Mouse (Mus musculus) lung, postnatal 0 days (tissue): ENCODE results near the gene Cdhr1.

Experiments
- CTCF ChIP-seq: IDR thresholded peaks from 2 replicates; pipeline ENCODE4 v1.5.1; 2016; ENCODE audit warnings: antibody characterized with exemption, mild to moderate bottlenecking
- EP300 ChIP-seq: IDR thresholded peaks from 2 replicates; pipeline ENCODE4 v1.6.1; 2016; ENCODE audit warnings: antibody characterized with exemption, mild to moderate bottlenecking, control low read depth

DNA sequence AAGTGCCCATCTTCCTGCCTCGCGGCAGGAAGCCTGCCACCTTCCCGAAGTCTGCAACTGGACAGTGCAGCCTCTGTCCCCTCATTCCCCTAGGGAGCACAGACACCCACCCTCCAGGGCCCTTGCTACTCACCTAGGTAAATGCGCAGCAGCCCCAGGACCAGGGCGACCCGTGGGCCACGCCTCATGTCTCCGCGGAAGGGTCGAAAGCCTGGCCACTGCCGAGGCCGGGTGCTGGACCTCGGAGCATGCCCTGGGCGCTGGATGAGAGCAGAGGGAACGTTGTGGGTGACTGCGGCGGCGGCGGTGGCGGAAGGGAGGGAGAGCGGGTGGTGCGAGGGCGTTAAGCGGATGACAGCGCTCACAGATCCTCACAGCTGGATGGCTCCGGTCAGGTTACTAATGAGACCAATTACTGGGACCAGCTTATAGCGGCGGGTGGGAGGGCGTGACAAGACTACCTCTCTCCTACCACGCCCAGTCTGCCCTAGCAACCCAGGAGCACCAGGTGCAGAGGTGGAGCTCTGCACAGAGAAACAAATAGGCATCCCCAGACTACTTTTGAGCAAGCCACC is at the start of gene Cdhr1:
- TF ChIP-seq CTCF = no peak
- TF ChIP-seq EP300 = no peak
